Mouse (Mus musculus) limb, embryonic 14.5 days (tissue): ENCODE measurements around the gene Nlrp6. TPM values are rescaled to one million over a fixed set of nuclear protein-coding genes. Genes with fewer than 3 reads are reported as not detected.

Experiments used
- ATAC-seq: fragments of 200-750 bp; cut with Nextera tagmentation; 2 replicates; pipeline ENCODE4 v1.8.0; 2017; ENCODE audit warnings: low read depth, moderate number of reproducible peaks, moderate TSS enrichment; ENCODE audit not compliant: low FRiP score
- DNase-seq: peaks from one replicate; pipeline ENCODE4 v3.0.0-alpha.2; 2015; ENCODE audit warnings: low spot score
- H3K27ac ChIP-seq: fragments of 300-500 bp; sonication (generic); replicated peaks from 2 replicates; pipeline ENCODE4 v1.5.1; 2014; ENCODE audit warnings: low read depth, mild to moderate bottlenecking, low read length, moderate library complexity, mixed read lengths
- H3K27me3 ChIP-seq: fragments of 300-500 bp; sonication (generic); 2 replicates; pipeline ENCODE4 v1.6.1; 2014; ENCODE audit warnings: low read length, mixed read lengths; ENCODE audit not compliant: control insufficient read depth, insufficient read depth
- H3K36me3 ChIP-seq: fragments of 300-500 bp; sonication (generic); 2 replicates; pipeline ENCODE4 v1.6.1; 2014; ENCODE audit warnings: mild to moderate bottlenecking, low read length, moderate library complexity, mixed read lengths; ENCODE audit not compliant: control insufficient read depth, insufficient read depth
- H3K4me1 ChIP-seq: fragments of 300-500 bp; sonication (generic); 2 replicates; pipeline ENCODE4 v1.6.1; 2014; ENCODE audit warnings: antibody characterized with exemption, low read length, mixed read lengths; ENCODE audit not compliant: control insufficient read depth, insufficient read depth
- H3K4me2 ChIP-seq: fragments of 300-500 bp; sonication (generic); replicated peaks from 2 replicates; pipeline ENCODE4 v1.6.1; 2014; ENCODE audit warnings: low read depth, mild to moderate bottlenecking, low read length, moderate library complexity; ENCODE audit not compliant: severe bottlenecking
- H3K4me3 ChIP-seq: fragments of 300-500 bp; sonication (generic); replicated peaks from 2 replicates; pipeline ENCODE4 v1.5.1; 2014; ENCODE audit warnings: low read length
- H3K9ac ChIP-seq: fragments of 300-500 bp; sonication (generic); 2 replicates; pipeline ENCODE4 v1.6.1; 2014; ENCODE audit warnings: mild to moderate bottlenecking, low read depth, low read length, moderate library complexity; ENCODE audit not compliant: severe bottlenecking
- H3K9me3 ChIP-seq: fragments of 300-500 bp; sonication (generic); 2 replicates; pipeline ENCODE4 v1.6.1; 2016; ENCODE audit warnings: low read length; ENCODE audit not compliant: control insufficient read depth
- POLR2A ChIP-seq: fragments of 200-500 bp; IDR thresholded peaks from 2 replicates; pipeline ENCODE4 v1.8.0; 2012; ENCODE audit warnings: inconsistent platforms, mild to moderate bottlenecking, moderate library complexity, borderline replicate concordance; ENCODE audit not compliant: insufficient read depth, insufficient read length; ENCODE audit errors: extremely low read depth
- WGBS: fragments of 180-500 bp; shearing (Covaris S2); extraction: QIAGEN DNeasy Blood & Tissue Kit; methylation state at CpG from one replicate; pipeline ENCODE4 v1.1.7; 2014; 5-methylcytosine and 5-hydroxymethylcytosine counted together
- polyA plus RNA-seq, 2 experiments: library from polyadenylated mRNA; depleted of rRNA in 1 of 2; stranded (reverse) in 1 of 2; unstranded in 1 of 2; fragments of >200 nt; fragmentation: Nextera tagmentation in 1 of 2; extraction: Ambion mirVana in 1 of 2; gene quantifications; 2 replicates each; pipeline versions ENCODE4 v1.2.1 to v1.2.3; 2012 to 2014

The Nlrp6 gene
- polyA plus RNA-seq, 2 experiments: 0.05 TPM; not detected in 1

DNA sequence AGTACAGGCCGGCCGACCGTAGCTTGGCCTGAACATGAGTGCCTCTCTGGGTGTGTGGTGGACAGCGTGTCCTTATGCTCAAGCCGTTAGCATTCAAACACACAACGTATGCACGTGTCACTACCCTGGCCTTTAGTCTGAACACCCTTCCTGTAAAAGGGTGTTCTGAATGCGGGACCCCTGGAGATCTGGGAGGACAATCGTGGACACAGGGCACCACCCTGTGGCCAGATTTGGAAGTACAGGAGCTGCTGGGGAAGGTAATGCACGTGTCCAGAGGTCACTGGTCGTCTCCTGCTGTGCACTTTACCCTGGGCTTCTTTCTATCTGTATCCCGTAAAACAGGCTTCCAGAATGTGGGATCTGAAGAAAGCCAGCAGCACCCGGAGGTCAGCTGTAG, 17.5 kb upstream of the Nlrp6 start:
- no peak for TF ChIP-seq POLR2A
- H3K4me1 ChIP-seq: 0 out of 2 replicates have a peak, but pooled peaks cover under 1% of the 10 kb centered on the region
- H3K36me3 ChIP-seq: peaks cover 13% of the 10 kb centered on the region
- no peaks in the 10 kb centered on the region for H3K9me3 ChIP-seq
- H3K4me2 ChIP-seq: no peak overlapping the region
- 24% methylated on average over 13 of the region's 13 CpGs for WGBS
- H3K9ac ChIP-seq: 0 out of 2 replicates have a peak overlapping the region, but pooled peaks have one; percentile 32
- no peak overlapping the region for H3K27ac ChIP-seq
- DNase-seq: peak; percentile 38
- no peaks in the 10 kb centered on the region for H3K27me3 ChIP-seq
- no peak overlapping the region for H3K4me3 ChIP-seq
- ATAC-seq: peak; percentile 34; the same call in 1 of the 2 replicates

DNA sequence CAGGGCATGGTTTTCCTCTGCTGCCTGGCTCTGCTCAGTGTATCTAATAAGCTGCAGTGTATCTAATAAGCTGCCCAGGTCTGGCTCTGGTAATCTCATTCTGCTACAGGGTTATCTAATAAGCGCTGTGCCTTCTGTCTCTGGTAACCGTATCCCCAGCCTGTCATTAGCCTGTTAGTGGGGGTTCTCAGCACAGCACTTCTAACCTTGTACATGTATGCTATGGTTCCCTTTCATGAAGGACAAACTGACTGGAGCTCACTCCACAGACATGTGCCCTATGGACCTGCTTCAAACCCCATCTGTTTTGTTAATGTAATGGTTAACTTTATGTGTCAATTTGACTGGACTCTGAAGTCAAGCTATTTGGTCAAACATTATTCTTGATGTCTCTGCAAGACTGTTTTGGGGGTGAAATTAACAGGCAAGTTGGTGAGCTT, 15.0 kb upstream of the Nlrp6 start:
- no peaks in the 10 kb centered on the region for H3K9me3 ChIP-seq
- no peak for DNase-seq
- WGBS: 68% methylated on average over 2 of the region's 2 CpGs
- no peak overlapping the region for H3K27ac ChIP-seq
- no peak for TF ChIP-seq POLR2A
- no peak for ATAC-seq
- no peaks in the 10 kb centered on the region for H3K27me3 ChIP-seq
- H3K36me3 ChIP-seq: no peaks in the 10 kb centered on the region
- H3K4me3 ChIP-seq: no peak overlapping the region
- 0 out of 2 replicates have a peak, but pooled peaks cover 3% of the 10 kb centered on the region for H3K4me1 ChIP-seq
- no peak overlapping the region for H3K4me2 ChIP-seq
- no peak overlapping the region for H3K9ac ChIP-seq

DNA sequence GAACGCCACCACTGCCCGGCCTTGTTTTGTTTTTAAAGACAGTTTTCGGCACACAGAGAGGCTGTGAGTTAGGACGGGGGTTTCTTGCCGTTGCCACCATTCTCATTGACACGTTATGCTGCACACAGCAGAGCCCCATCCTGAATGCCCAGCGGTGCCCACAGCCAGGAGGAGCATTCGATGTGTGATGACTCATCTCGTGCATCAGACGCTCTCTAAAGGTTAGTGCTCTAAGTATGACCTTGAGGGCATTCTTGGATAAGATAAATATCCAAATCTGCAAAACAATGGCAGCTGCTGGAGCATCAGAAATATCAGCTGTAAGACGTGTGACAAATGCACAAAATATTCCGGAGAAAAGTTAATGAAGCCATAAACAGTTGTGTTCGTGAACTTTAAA, 13.6 kb upstream of the Nlrp6 start:
- H3K4me1 ChIP-seq: 0 out of 2 replicates have a peak, but pooled peaks cover 3% of the 10 kb centered on the region
- no peak for TF ChIP-seq POLR2A
- ATAC-seq (no peak), DNase-seq (no peak)
- 86% methylated on average over 13 of the region's 13 CpGs for WGBS
- H3K4me3 ChIP-seq: no peak overlapping the region
- H3K9ac ChIP-seq: no peak overlapping the region
- H3K27ac ChIP-seq: no peak overlapping the region
- H3K4me2 ChIP-seq: no peak overlapping the region
- H3K36me3 ChIP-seq: no peaks in the 10 kb centered on the region
- H3K9me3 ChIP-seq: no peaks in the 10 kb centered on the region
- no peaks in the 10 kb centered on the region for H3K27me3 ChIP-seq

DNA sequence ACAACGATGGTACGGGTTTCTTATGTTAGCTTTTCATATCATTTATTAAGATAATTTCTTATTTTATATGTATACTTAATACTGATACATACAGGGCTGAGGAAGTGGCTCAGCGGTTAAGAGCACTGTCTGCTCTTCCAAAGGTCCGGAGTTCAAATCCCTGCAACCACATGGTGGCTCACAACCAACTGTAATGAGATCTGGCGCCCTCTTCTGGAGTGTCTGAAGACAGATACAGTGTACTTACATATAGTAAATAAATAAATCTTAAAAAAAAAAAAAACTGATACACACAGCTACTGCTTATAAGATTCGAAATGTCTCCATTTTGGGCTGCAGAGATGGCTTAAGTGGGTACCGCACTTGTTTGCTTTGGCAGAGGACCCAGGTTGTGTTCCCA, 13.0 kb upstream of the Nlrp6 start:
- no peak overlapping the region for H3K4me2 ChIP-seq
- TF ChIP-seq POLR2A: no peak
- 84% methylated on average over 7 of the region's 7 CpGs for WGBS

DNA sequence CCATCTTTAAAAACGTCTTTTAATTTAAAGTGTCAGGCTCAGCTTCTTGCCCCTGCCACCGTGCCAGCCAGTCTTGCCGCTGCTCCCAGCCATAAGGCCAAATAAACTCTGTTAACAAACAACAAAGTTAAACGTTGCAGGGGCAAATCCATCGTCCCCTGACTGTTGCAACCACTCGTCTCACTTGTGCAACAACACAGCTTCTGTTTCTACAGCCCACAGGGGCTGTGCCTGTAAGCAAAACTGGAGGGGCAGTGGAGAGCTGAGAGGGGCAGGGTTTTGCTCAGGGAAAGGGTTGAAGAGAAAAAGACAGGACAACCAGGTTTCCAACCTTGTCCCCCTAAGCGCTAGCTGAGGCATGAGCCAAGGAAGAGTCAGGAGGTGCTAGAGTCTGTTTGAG, 12.5 kb upstream of the Nlrp6 start:
- ATAC-seq: no peak
- no peak for TF ChIP-seq POLR2A
- H3K36me3 ChIP-seq: no peaks in the 10 kb centered on the region
- H3K4me3 ChIP-seq: no peak overlapping the region; the same call in 1 of the 2 replicates
- WGBS: 51% methylated on average over 7 of the region's 7 CpGs
- peak overlapping the region; percentile 73 for H3K4me2 ChIP-seq
- no peak overlapping the region for H3K27ac ChIP-seq
- H3K9ac ChIP-seq: no peak overlapping the region
- H3K9me3 ChIP-seq: no peaks in the 10 kb centered on the region
- H3K27me3 ChIP-seq: no peaks in the 10 kb centered on the region
- 0 out of 2 replicates have a peak, but pooled peaks cover 3% of the 10 kb centered on the region for H3K4me1 ChIP-seq
- no peak for DNase-seq

More for the DNA sequence above, 13.0 kb upstream of the Nlrp6 start:
- Histone ChIP-seq H3K4me3 (no peak overlapping the region), H3K9me3 (no peaks in the 10 kb centered on the region), H3K27ac (no peak overlapping the region), H3K27me3 (no peaks in the 10 kb centered on the region), H3K9ac (no peak overlapping the region), H3K4me1 (0 out of 2 replicates have a peak, but pooled peaks cover 3% of the 10 kb centered on the region), H3K36me3 (no peaks in the 10 kb centered on the region)
- no peak for DNase-seq
- ATAC-seq: no peak
